Mouse (Mus musculus) MEL (cell line): ENCODE measurements at regions not wholly inside any gene's neighbourhood (a gene's known extent, or its start where the extent isn't known, plus 50 kb on each side); places are given as distances from the start of the nearest gene placed in this dataset.

ENCODE experiments used
- DNase-seq: peaks from one replicate; pipeline ENCODE4 v3.0.0; 2011; ENCODE audit warnings: low read depth, low spot score
- H3K27ac ChIP-seq: 2 replicates; pipeline ENCODE4 v1.5.1; 2012; ENCODE audit warnings: low read depth, mild to moderate bottlenecking, control low read depth, low read length, moderate library complexity; ENCODE audit not compliant: control insufficient read depth
- H3K27me3 ChIP-seq, 2 experiments: fragments of 150-350 bp in 1 of 2; sonication (generic) in 1 of 2; 2 replicates each; pipeline ENCODE4 v1.6.1; 2012; ENCODE audit warnings: low read length in 2 of 2, mild to moderate bottlenecking in 2 of 2, improper control_type of control experiment in 1 of 2, moderate library complexity in 1 of 2; ENCODE audit not compliant: insufficient read depth in 2 of 2, control insufficient read depth in 1 of 2
- H3K36me3 ChIP-seq, 2 experiments: 2 replicates each; pipeline ENCODE4 v1.6.1; 2012 to 2014; ENCODE audit warnings: low read length in 2 of 2, improper control_type of control experiment in 1 of 2, inconsistent platforms in 1 of 2, mild to moderate bottlenecking in 1 of 2; ENCODE audit not compliant: insufficient read depth in 2 of 2, control insufficient read depth in 1 of 2
- H3K4me1 ChIP-seq, 2 experiments: fragments of 150-350 bp in 1 of 2; sonication (generic) in 1 of 2; 2 replicates each; pipeline ENCODE4 v1.6.1; 2012; ENCODE audit warnings: low read length in 2 of 2, improper control_type of control experiment in 1 of 2, mild to moderate bottlenecking in 1 of 2; ENCODE audit not compliant: insufficient read depth in 2 of 2, control insufficient read depth in 1 of 2
- H3K4me3 ChIP-seq, 2 experiments: fragments of 150-350 bp in 1 of 2; sonication (generic) in 1 of 2; 2 replicates each; pipeline ENCODE4 v1.5.1; 2012; ENCODE audit warnings: low read depth in 2 of 2, low read length in 2 of 2, mild to moderate bottlenecking in 2 of 2, moderate library complexity in 2 of 2, control low read depth in 1 of 2, improper control_type of control experiment in 1 of 2; ENCODE audit not compliant: control insufficient read depth in 1 of 2, insufficient read depth in 1 of 2
- H3K79me2 ChIP-seq: 2 replicates; pipeline ENCODE4 v1.6.1; 2012; ENCODE audit warnings: mild to moderate bottlenecking, low read length, moderate library complexity; ENCODE audit not compliant: control insufficient read depth, poor library complexity, insufficient read depth
- H3K9ac ChIP-seq: 2 replicates; pipeline ENCODE4 v1.6.1; 2012; ENCODE audit warnings: low read depth, mild to moderate bottlenecking, control low read depth, low read length, moderate library complexity; ENCODE audit not compliant: control insufficient read depth, poor library complexity, severe bottlenecking
- H3K9me3 ChIP-seq: fragments of 150-350 bp; sonication (generic); replicated peaks from 2 replicates; pipeline ENCODE4 v1.6.1; 2012; ENCODE audit warnings: mild to moderate bottlenecking, low read length, improper control_type of control experiment, moderate library complexity; ENCODE audit not compliant: insufficient read depth
- BHLHE40 ChIP-seq: IDR thresholded peaks from 2 replicates; pipeline ENCODE4 v1.6.1; 2012; ENCODE audit warnings: low read depth, mild to moderate bottlenecking, inconsistent platforms, low read length, improper control_type of control experiment, borderline replicate concordance
- CHD2 ChIP-seq: IDR thresholded peaks from 2 replicates; pipeline ENCODE4 v1.6.1; 2011; ENCODE audit warnings: low read length, improper control_type of control experiment
- ELF1 ChIP-seq: IDR thresholded peaks from 2 replicates; pipeline ENCODE4 v1.6.1; 2014; ENCODE audit warnings: low read depth, mild to moderate bottlenecking, inconsistent platforms, low read length, improper control_type of control experiment, moderate library complexity
- ETS1 ChIP-seq: IDR thresholded peaks from 2 replicates; pipeline ENCODE4 v1.6.1; 2012; ENCODE audit warnings: low read depth, mild to moderate bottlenecking, inconsistent platforms, low read length, improper control_type of control experiment, moderate library complexity
- GABPA ChIP-seq: IDR thresholded peaks from 2 replicates; pipeline ENCODE4 v1.6.1; 2012; ENCODE audit warnings: low read depth, mild to moderate bottlenecking, inconsistent platforms, low read length, improper control_type of control experiment, moderate library complexity
- GATA1 ChIP-seq: IDR thresholded peaks from 2 replicates; pipeline ENCODE4 v1.6.1; 2011; ENCODE audit warnings: low read depth, low read length, improper control_type of control experiment
- HCFC1 ChIP-seq: IDR thresholded peaks from 2 replicates; pipeline ENCODE4 v1.6.1; 2012; ENCODE audit warnings: low read depth, mild to moderate bottlenecking, inconsistent platforms, low read length, improper control_type of control experiment, moderate library complexity
- JUND ChIP-seq: IDR thresholded peaks from 2 replicates; pipeline ENCODE4 v1.6.1; 2011; ENCODE audit warnings: low read depth, mild to moderate bottlenecking, improper control_type of control experiment, low read length
- KAT2A ChIP-seq: conservative IDR thresholded peaks from 2 replicates; pipeline ENCODE4 v1.6.1; 2012; ENCODE audit warnings: low read depth, low read length, improper control_type of control experiment, inconsistent platforms
- MAFK ChIP-seq: IDR thresholded peaks from 2 replicates; pipeline ENCODE4 v1.6.1; 2011; ENCODE audit warnings: low read depth, mild to moderate bottlenecking, low read length, improper control_type of control experiment, borderline replicate concordance
- MAX ChIP-seq: IDR thresholded peaks from 2 replicates; pipeline ENCODE4 v1.6.1; 2011; ENCODE audit warnings: low read length, improper control_type of control experiment
- MAZ ChIP-seq: IDR thresholded peaks from 2 replicates; pipeline ENCODE4 v1.6.1; 2012; ENCODE audit warnings: low read depth, mild to moderate bottlenecking, inconsistent platforms, low read length, improper control_type of control experiment
- MEF2A ChIP-seq: IDR thresholded peaks from 2 replicates; pipeline ENCODE4 v1.6.1; 2014; ENCODE audit warnings: low read depth, mild to moderate bottlenecking, inconsistent platforms, low read length, improper control_type of control experiment; ENCODE audit not compliant: poor library complexity, insufficient replicate concordance, severe bottlenecking; ENCODE audit errors: extremely low read depth
- MYB ChIP-seq: IDR thresholded peaks from 2 replicates; pipeline ENCODE4 v1.6.1; 2011; ENCODE audit warnings: mild to moderate bottlenecking, low read depth, low read length, improper control_type of control experiment
- MYC ChIP-seq: IDR thresholded peaks from 2 replicates; pipeline ENCODE4 v1.6.1; 2011; ENCODE audit warnings: low read depth, mild to moderate bottlenecking, low read length, improper control_type of control experiment, moderate library complexity
- NRF1 ChIP-seq: IDR thresholded peaks from 2 replicates; pipeline ENCODE4 v1.6.1; 2014; ENCODE audit warnings: low read depth, mild to moderate bottlenecking, inconsistent platforms, low read length, improper control_type of control experiment, moderate library complexity; ENCODE audit not compliant: poor library complexity, insufficient read depth, severe bottlenecking
- POLR2A ChIP-seq, 2 experiments: IDR thresholded peaks; 2 replicates each; pipeline ENCODE4 v1.6.1; 2011 to 2012; ENCODE audit warnings: low read length in 2 of 2, mild to moderate bottlenecking in 2 of 2, control low read depth in 1 of 2, improper control_type of control experiment in 1 of 2, low read depth in 1 of 2, moderate library complexity in 1 of 2; ENCODE audit not compliant: control insufficient read depth in 1 of 2, insufficient read depth in 1 of 2, poor library complexity in 1 of 2
- RCOR1 ChIP-seq: IDR thresholded peaks from 2 replicates; pipeline ENCODE4 v1.6.1; 2012; ENCODE audit warnings: low read depth, mild to moderate bottlenecking, inconsistent platforms, low read length, improper control_type of control experiment
- SMC3 ChIP-seq: IDR thresholded peaks from 2 replicates; pipeline ENCODE4 v1.6.1; 2011; ENCODE audit warnings: low read depth, low read length, improper control_type of control experiment
- TCF12 ChIP-seq: IDR thresholded peaks from 2 replicates; pipeline ENCODE4 v1.6.1; 2014; ENCODE audit warnings: low read depth, mild to moderate bottlenecking, inconsistent platforms, low read length, improper control_type of control experiment, moderate library complexity
- UBTF ChIP-seq: IDR thresholded peaks from 2 replicates; pipeline ENCODE4 v1.6.1; 2012; ENCODE audit warnings: low read depth, mild to moderate bottlenecking, inconsistent platforms, low read length, improper control_type of control experiment, moderate library complexity, borderline replicate concordance; ENCODE audit not compliant: insufficient read depth
- ZC3H11A ChIP-seq: IDR thresholded peaks from 2 replicates; pipeline ENCODE4 v1.6.1; 2012; ENCODE audit warnings: low read depth, mild to moderate bottlenecking, inconsistent platforms, low read length, improper control_type of control experiment
- ZKSCAN1 ChIP-seq: IDR thresholded peaks from 2 replicates; pipeline ENCODE4 v1.6.1; 2012; ENCODE audit warnings: low read depth, mild to moderate bottlenecking, inconsistent platforms, low read length, improper control_type of control experiment, moderate library complexity
- ZMIZ1 ChIP-seq: IDR thresholded peaks from 2 replicates; pipeline ENCODE4 v1.6.1; 2012; ENCODE audit warnings: low read depth, mild to moderate bottlenecking, inconsistent platforms, low read length, improper control_type of control experiment, moderate library complexity

DNA sequence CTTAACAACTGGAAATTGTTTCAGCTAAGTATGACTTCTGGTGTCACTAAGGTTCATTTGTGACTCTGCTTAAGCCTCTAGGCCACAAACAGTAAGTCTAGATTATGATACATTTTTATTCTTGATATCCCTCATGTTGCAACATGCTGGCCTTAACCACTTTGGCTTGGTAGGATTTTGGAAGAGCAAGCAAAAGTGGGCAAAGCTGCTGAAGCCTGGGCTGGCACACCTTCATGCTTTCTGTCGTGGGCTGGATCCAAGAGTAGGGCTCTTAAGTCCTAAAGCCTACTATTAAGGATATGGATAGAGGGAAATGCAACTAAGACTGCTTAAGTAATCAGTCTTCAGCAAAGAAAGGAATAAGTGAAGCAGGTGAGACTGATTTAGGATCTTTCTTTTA is 923.6 kb downstream of the Slc22a22 start:
- no peaks in the 10 kb centered on the region for H3K36me3 ChIP-seq
- DNase-seq, result no peak
- no peaks in the 10 kb centered on the region for H3K4me1 ChIP-seq
- H3K79me2 ChIP-seq, result no peaks in the 10 kb centered on the region
- no peak overlapping the region for H3K27ac ChIP-seq
- H3K9me3 ChIP-seq, result no peaks in the 10 kb centered on the region
- TF ChIP-seq MAFK (no peak), ELF1 (no peak), GATA1 (no peak), JUND (no peak), KAT2A (no peak), MYB (no peak), CHD2 (no peak), ZC3H11A (no peak), ZKSCAN1 (no peak), GABPA (no peak)
- no peak overlapping the region for H3K9ac ChIP-seq
- no peaks in the 10 kb centered on the region for H3K27me3 ChIP-seq
- no peak overlapping the region for H3K4me3 ChIP-seq

DNA sequence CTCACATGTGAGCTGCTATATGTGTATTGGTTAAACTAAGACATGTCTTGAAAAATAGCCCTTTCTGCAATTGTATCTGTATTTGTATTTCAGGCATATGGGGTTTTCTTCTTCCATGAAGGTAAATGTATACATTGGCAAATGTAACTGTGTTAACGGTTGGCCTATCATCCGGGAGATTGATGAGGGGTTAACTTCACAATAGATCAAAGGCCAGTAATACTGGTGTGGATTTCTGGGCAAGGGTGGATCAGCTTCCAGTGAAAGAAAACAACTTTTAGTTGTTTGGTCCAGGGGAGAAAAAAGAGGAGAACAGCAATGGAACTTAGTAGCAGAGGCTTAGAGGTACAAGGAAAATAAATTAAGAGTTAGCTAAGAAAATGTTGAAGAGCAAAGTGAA is 945.9 kb downstream of the Slc22a22 start:
- H3K4me3 ChIP-seq, result no peak overlapping the region
- no peak for DNase-seq
- no peaks in the 10 kb centered on the region for H3K27me3 ChIP-seq
- TF ChIP-seq ZC3H11A (no peak), POLR2A (IDR thresholded peaks at IDR 0.05; ENCODE audit: control insufficient read depth in 1 of 2, insufficient read depth in 1 of 2, low read depth in 1 of 2, low read length in 2 of 2, poor library complexity in 1 of 2) (no peak), SMC3 (no peak), HCFC1 (no peak), MAZ (no peak), RCOR1 (no peak), MYC (no peak), TCF12 (no peak), KAT2A (no peak), BHLHE40 (no peak), MEF2A (no peak), UBTF (no peak), MAX (no peak), ETS1 (no peak), JUND (no peak), NRF1 (no peak), ZMIZ1 (no peak), ELF1 (no peak)
- H3K9ac ChIP-seq, result no peak overlapping the region
- no peaks in the 10 kb centered on the region for H3K79me2 ChIP-seq
- no peak overlapping the region for H3K27ac ChIP-seq
- no peaks in the 10 kb centered on the region for H3K4me1 ChIP-seq
- H3K9me3 ChIP-seq, result no peaks in the 10 kb centered on the region
- no peaks in the 10 kb centered on the region for H3K36me3 ChIP-seq
